Mouse (Mus musculus) cerebellum, adult 9-10 months (tissue): ENCODE measurements around the gene Pikfyve.

ENCODE experiments used
- DNase-seq: peaks from one replicate; pipeline ENCODE4 v3.0.0; 2022

Gene Pikfyve

DNA sequence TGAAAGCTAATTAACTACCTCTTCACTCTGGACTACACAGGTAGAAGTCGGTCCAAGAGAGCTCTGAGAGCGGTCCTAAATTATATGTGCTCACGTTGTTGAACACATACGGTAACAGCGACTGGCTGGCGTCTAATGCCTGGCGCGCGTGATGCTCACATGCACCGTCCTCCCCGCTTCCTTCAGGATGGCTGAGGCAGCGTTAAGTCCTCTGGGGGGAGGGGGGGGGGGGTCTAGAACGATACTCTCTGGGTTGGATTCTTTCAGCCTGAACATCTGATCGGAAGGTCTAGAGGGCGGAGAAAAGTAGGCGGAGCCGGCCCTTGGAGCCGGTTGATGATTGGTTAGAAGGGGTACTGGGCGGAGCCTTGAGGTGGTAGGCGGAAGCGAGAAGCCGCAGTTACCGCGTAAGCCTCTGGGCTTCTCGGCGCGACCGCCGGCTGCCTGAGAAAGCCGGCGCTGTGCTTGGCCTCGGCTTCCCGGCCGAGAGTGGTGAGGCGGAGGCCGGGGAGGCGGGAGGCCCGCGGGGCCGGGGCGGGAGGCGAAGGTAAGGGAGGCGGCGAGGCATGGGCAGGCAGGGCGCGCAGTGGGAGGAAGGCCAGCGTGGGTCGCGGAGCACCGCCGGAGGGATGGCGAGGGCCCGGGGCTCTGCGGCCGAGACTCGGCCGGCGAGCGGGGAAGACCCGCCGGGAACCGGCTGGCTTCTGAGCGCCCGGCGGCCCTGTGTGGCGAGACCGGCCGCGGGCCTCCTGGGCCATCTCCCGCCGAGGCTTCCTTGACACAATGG is at the start of gene Pikfyve, which contains the start of gene Idh1:
TSS of gene Pikfyve (plus strand) at position 397 of the 787 bp plus-strand sequence.
TSS of gene Idh1 (minus strand) at position 214 of the 787 bp plus-strand sequence.
- peak; percentile 98 for DNase-seq

DNA sequence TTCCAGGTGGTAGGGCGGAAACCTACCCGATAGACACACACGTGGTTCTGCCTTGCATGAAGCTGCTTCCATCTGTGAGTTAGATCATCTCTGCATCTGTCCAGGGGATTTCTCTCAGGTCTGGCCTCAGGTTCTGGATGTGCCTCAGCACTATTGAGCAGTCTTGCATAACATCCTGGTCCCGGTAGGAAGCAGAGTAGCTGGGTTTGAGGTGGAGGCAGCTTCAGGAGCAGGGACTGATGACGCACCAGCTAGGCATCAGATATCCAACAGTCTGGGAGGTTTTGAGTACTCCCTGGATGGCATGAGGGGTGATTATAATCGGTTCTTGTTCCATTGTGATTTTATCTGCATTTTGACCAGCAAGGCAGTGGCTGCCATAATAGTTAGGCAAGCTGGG is 48.9 kb upstream of the Pikfyve start:
- DNase-seq = no peak

DNA sequence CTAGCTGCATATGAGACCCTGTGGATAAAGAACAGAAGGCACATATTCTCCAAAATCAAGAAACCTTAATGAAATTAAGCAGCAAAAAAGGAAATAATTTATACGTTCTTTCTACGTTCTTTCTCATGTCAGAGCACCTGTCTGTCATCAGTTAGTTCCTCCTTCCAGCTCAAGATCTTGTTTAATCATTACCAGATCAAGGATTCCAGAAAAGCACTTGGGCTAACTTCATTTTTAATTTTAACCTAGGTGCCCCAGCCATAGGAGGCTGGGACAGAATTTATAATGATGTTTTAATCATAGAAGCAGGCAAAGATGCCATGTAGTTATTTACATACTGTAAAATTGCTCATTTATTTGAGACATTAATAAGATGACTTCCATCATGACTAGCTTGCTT is 41.7 kb upstream of the Pikfyve start:
- DNase-seq = no peak

DNA sequence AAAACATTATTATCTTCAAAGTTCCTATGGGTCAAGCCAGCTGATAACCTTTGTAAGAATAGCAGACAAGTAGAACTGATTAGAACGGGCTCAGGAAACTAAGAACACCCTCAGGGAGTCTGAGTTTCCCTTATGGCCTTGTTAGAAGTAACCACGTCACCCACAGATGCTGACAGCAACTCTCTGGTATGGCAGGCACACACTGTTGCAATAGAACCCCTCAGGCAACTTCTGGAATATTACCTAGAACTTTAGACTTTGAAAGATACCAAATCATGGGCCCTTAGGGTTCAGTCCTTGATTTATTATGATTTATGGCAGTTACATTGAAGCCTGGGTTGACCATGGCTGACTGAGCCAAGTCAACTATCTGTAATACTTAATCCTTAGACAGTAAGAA is 39.9 kb upstream of the Pikfyve start:
- DNase-seq = no peak

DNA sequence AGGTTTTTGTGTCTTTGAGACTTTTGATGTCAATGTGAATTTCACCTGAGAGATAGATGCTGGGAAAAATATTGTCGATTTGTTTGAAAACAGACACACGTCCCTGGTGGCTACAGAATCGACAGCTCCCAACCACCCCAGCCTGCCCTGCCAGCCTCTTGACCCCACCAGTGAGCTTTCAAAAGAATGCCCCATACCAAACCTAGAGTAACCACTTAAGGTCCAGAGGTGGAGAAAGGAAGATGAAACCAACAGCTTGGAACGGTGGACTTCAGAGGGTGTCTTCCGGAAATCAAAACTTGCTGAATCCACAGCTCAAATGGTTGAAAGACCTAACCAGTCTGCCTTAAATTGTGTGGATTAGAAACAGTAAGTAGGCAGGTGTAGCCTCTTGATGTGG is 39.2 kb upstream of the Pikfyve start:
- DNase-seq = no peak

DNA sequence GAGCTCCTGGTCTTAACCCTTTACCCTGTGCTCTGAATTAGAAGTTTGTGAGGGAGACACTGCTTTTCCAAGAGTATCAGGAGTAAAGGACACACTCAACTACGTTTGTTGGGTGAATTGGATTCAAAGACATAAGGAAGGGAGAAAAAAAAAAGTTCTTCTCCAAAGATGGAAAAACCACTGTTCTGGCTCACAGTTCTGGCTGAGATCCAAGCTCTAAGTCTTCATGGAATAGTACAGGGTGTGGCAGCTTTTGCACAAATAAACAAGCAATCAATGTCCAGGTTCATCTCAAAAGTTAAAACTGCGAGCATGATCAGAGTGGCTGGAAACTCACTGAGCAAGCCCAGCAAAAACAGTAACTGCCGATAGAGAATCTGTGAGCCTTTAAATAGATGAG is 38.5 kb upstream of the Pikfyve start:
- no peak for DNase-seq

DNA sequence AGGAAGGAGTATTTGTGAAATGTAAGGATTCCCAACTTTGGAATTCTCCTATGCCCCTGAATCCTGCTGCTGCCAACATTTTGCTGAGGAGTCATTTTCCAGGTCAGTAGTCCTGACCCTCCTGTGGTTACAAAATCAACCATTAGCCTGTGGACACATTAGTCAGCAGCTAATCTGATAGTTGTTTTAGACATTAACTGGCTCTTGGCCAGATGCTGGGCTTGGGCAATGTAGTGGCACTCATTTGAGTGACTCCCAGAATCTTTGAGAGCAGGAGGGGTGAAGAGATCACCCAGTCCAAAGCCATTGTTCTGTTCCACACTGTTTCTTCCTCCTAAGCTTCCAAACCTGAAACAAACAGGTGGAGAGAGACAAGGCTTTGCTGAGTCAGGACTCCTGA is 31.7 kb upstream of the Pikfyve start:
- no peak for DNase-seq

DNA sequence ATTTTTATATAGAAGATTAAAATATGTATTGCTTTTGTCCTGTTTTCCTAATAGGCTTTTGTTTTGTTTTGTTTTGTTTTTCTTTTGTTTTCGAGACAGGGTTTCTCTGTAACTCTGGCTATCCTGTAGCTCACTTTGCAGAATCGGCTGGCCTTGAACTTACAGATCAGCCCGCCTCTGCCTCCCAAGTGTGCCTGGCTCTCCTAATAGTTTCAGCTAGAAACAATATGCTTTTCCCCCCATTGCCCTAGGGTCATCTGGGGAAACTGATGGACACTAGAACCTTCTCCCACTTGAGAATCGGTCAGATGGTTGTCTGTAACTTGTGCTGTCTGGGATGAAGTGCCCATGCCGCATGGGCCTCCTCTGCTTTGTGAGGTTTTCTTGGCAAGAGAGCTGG is 30.4 kb upstream of the Pikfyve start:
- DNase-seq = no peak

DNA sequence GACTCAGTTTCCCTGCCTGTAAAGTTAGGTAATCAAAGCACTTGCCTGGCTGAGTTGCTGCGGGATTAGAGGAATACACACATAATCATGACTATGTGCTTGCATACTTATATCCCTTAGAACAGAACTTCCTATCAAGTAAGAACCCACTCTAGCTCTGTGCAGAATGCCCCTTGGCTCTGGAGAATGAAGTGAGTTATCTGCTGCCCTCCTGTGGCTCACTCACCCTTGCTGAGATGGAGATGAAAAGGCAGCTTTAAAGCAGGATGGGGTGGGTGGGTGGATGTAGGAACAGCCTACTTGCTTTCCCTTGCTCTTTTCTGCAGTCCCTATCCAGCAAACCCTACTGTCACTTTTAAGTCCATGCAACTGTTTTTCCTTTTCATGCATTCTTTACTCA is 24.3 kb upstream of the Pikfyve start:
- no peak for DNase-seq

DNA sequence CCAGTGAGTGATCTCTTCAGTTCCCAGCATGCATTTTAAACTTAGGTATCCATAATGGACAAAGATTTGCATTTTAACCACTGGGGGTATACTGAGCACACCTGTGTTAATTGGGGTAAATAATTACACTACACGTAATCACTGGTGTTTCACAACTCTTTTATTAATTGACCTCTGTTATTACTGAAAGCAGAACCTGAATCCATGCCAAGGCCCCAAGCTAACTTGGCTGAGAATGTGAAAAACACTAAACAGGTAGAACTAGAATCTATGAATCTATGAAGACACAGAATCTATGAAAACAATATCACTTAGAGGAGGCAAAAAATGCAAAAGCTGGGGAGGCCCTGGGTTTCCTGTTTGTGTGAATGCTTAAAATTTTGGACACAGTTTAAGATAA is 19.0 kb upstream of the Pikfyve start:
- no peak for DNase-seq

DNA sequence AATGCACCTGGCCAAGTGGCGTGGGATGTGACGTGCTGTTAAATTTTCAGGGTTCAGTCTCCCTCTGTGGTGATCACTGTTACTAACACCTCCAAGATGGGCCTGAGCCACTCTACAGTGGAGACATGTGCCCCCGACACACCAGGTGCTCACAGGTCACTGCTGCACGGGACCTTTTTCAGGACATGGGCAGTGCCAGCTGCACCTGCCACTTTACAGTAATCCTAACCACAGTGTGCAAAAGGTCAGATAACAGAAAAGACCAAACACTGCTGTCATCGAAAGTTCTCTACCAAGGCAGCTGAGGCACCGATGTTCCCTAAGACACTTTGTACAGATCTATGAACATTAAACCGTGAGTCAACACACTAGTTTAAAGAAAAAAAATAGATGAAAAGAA is 16.9 kb upstream of the Pikfyve start:
- no peak for DNase-seq

DNA sequence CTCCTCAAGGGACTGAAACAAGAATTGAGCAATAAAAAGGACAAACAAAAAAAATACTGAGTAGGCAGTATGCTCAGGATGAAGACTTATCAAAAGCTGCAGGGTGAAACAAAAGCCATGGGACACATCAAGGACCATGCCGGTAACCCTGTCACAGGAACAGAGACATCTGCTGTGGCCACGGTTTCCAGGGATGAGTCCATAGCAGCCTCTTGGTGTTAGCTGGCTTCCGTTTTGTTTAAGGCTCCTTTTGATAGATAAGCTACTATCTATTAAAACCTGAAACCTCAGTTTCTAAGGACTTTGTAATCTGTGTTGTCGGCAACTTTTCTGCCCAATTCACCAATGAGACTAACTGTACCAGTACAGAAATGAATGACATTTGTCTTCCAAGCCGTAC is 16.5 kb upstream of the Pikfyve start:
- no peak for DNase-seq

DNA sequence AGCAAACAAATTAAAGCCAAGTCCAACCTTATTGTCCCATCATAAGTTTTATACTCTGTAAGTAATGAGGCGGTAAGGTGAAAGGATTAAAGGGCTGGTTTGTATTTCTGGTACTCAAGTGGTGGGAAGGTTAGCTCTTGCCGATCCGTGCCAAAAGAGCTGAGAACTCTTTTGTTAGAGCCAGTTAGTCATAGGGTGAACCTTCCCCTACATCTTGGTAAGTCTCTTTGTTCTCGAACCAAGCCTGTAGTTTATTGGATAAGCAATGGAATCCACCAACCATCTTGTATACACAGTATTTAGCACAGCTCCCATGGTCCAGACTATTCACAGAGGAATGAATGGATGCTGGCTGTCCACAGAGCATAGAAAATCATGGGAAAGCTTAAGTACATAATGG is 14.9 kb upstream of the Pikfyve start:
- DNase-seq = no peak

DNA sequence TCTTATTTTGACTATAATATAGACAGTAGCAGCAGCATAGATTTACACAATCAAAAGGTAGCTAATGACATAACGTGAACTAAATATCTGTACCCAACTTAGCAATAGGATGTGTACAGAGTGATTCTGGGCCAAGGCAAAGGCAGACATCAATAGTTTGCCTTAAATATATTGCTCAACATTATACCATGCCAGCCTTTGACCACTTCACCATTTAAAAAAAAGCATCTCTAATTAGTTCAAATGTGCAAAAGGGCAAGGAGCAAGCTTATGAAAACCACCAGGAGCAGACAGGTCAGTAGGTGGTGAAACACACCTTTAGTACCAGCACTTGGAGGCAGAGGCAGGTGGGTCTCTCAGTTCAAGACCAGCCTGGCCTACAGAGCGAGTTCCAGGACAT is 12.8 kb upstream of the Pikfyve start:
- DNase-seq = no peak

DNA sequence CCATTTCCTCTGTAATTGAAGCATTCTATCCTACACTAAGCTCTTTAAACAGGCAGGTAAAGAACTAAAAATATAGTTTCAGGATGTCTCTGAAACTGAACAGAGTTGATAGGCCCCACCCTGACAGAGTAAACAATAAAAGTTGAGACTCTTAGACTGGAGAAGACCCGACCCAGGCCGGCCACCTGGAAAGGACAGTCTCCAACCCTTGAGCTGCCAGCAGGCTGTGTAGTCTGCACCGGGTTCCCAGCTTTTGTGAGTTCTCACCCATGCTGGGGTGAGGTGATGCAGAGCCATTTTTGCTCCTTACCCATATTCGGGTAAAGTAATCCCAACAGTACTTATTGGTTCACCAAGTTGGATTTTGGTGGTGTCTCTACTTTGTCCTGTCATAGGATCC is 10.3 kb upstream of the Pikfyve start:
- no peak for DNase-seq

DNA sequence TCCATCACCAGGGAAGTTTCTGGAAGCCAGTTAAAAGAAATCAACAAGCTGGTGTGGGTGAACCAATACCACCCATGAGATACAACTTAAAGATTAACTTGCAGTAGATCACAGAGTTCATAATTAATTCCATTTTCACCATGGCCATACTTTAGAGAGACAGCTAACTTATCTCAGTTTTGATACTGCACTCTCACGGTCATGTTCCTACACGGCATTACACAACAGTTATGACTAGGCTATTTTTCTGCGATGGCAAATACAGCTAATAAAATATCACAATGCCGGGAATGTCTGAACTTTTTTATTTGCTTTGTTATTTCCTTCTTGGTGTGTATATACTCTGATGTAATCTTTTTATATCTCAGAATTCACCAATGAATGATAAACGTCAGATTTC is 9.6 kb upstream of the Pikfyve start:
- DNase-seq = peak; percentile 14

DNA sequence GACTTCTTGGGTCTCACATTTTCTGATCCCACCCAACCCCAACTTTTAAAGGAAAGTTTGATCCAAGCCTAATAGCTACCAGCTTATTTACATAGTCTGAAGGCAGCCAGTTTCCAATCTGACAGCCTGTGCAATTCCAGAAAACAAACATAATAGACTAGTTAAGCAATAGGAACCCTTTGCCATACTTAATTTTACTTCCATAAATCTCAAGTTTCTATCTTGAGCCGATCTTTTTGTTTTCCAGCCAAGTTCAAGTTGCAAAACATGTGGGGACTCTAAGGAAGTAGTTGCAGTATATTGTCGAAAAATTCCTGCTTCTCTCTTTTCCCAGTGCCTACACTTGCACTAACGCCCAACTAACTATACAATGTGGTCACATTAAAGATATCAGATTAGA is 9.0 kb upstream of the Pikfyve start:
- peak; percentile 5 for DNase-seq

DNA sequence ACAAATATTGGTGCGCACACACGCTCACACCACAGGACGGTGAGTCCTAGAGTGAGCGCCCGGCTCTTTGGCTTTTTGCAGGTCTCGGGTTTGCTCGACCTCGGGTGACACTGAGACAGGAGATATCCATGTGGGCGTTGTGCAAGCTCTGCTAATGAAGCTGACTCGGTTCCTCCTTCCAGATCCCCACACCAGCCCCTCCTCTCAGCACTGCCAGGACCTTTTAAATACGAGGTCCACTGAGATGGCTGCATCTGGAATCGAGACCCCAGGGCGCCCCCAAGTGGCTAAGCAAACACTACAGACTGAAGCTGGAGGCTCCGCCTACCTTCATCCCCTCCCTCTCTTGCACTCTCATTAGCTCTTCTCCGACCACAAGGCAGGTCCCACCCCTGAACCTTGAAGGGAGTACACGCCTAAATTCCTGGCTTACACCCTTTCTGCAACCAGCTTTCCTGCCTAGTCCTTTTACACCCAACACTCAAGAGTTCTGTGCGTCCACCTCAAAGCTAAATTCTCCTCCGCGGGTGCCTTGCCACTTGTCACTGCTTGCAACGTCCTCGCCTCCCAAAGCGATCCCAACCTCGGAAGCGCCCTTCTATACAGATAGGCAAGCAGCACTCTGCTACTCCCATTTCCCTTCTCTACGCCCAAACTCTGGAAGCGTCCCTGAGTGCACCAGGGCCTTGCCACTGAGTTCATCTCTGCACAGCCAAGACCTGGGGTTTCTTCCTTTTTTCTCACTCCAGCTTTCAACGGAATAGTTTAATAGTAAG is 8.2 kb upstream of the Pikfyve start:
- DNase-seq = peak; percentile 90

DNA sequence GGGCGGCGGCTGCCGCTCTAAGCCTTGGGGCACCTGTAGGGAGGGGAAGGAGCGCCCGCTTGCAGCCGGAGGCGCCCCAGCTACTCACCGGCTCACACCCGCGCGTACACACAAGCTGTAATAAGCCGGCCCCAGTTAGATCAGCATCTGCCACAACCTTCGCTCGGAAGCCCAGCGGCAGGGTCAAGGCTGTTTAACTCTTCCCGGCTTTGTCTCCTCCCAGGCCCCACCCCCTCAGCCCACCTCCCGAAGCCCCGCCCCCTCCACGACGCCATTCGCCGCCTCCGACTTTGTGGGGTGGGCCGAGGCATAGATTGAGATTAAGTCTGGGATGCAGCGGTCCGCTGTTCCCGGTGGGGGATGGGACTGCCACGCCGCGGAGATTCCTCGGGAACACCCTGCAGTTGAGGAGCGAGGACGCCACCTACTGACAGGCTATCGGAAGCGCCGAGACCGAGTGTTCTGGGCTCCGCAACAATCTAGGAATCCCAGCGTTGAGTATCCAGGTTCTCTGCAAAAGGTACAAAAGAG is 7.5 kb upstream of the Pikfyve start:
- DNase-seq = peak; percentile 97

DNA sequence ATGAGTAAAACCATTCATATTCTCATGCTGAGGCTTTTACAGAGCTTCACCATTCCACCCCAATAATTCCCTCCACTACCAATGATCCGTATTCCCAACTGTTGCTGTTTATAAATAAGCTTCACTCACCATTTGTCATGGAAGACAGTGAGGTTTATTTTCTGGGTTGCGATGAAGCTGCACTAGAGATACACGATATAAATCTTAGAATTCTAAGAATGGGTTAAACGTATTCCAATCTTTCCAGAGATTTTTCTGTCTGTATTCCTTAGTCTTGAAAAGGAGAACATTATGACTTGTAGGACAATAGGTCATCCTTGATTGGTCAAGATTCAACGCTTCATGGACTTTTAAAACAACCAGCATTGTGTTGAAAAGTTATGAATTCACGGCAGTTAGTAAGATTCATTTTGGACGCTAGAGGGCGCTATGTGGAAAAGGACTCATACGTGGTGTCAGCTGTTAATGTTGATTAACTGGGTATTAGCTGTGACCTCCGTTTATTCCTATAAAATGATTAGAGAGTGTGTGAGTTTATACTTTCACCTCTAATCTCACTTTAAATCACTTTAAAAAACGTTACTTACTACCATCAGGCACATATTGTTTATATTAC is 6.7 kb upstream of the Pikfyve start:
- peak; percentile 81 for DNase-seq

DNA sequence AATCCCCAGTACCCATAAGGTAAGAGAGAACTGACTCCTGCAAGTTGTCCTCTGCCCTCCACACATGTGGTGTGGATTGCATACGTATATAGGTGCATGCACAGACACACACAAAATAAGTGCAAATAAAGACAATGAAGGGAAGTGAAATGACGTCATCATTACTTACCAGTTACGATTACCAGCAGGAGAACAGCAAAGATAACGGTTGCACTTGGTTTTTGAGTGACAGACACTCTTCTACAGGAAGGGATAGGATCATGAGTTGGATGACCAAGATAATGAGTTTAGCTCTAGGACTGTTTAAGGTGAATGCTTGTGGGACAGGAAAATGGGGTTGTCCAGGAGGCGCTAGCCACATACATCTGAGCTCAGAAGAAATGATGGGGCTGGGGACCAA is 5.0 kb upstream of the Pikfyve start:
- DNase-seq = peak; percentile 5

DNA sequence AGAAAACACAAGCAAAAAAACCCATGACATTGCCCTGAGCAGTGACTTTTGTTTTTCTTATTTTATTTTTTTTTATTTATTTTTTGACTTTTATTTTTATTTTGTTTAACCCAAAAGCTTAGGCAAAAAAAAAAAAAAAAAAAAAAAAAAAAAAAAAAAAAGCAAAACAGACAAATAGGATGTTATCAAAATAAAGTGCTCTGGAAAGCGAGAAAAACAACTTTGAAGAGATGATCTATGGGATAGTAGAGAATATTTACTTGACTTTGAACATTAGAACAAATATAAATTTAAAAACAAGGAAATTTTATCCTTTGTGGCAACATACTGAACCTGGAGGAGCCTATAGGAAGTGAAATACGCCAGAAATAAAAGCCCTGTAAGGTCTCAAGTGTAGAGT is 2.5 kb upstream of the Pikfyve start:
- DNase-seq = no peak

DNA sequence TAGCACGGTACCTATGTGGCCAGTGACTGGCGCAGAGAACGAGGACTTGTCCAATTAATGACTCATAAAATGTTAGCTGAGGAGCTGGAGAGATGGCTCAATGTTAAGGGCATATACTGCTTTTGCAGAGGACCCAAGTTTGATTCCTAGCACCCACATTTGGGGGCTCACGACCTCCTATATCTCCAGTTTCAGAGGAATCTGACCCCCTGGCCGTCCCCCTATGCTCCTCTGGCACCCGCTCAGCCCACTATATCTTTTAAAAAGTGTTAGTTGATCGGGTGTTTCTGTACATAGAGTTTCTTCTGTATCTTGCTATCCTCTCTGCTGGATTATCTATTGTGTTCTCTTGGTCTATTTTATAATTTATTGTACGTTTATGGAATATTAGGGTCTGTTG is 1.5 kb upstream of the Pikfyve start:
- DNase-seq = peak; percentile 34
